Mouse (Mus musculus): ENCODE measurements around the gene Zfand3. TPM values are rescaled to one million over a fixed set of nuclear protein-coding genes. Genes with fewer than 3 reads are reported as not detected.

Gene Zfand3
- polyA plus RNA-seq, 1 experiment = 105 TPM

DNA sequence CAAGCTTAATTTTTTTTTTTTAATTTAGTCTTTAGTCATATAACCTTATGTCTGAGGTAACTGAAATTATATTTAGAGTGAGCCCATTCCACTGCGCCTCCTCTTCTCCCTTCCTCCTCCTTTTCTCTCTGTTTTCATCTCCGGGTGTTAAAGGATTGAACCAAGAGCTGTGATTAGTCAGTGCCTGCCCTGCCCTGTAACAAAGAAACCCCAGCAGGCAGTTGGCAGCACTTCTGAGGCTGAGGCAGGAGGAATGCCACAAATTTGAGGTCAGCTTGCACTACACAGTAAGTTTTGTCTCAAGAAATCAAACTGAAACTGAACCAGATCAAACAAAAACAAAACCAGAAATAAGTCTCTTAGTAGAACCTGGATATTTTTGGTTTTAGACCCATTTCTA lies 49.3 kb downstream of the Zfand3 start:
- peaks cover 24% of the 10 kb centered on the region for H3K4me1 ChIP-seq (ENCODE audit: control insufficient read depth, insufficient read depth, insufficient read length, low read length)
- no peak overlapping the region for H3K4me3 ChIP-seq (ENCODE audit: insufficient read depth, low read depth, low read length)
- no peak overlapping the region for H3K27ac ChIP-seq (replicated peaks; ENCODE audit: low read depth, low read length)

- H3K4me3 ChIP-seq (ENCODE audit: insufficient read depth, low read depth, low read length) = no peak overlapping the region
- peaks cover 29% of the 10 kb centered on the region for H3K4me1 ChIP-seq (ENCODE audit: control insufficient read depth, insufficient read depth, insufficient read length, low read length)
- H3K27ac ChIP-seq (replicated peaks; ENCODE audit: low read depth, low read length) = no peak overlapping the region
Observed at GRCm38 (mm10) chr17:30056226-30056625, 51.7 kb downstream of the Zfand3 start.

DNA sequence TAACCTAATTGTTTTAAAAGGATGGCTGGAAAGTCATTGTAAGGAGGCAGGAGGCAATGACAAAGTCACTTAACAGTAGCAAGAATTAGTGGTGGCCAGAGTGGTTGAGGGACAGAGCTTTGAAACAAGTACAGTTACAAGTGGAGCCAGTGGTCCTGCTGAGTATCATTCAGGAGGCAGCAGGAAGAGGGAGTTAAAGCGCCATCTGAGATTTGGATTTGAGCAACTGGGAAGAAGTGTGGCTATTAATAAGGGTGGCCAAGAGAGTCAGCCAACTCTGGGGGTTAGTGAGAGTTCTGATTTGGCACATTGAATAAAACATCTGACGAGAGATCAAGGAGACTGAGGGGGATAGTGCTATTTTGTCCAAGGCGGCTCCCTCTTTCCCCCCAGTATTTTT lies 54.1 kb downstream of the Zfand3 start:
- Histone ChIP-seq H3K4me3 (ENCODE audit: insufficient read depth, low read depth, low read length) (no peak overlapping the region), H3K4me1 (ENCODE audit: control insufficient read depth, insufficient read depth, insufficient read length, low read length) (peaks cover 25% of the 10 kb centered on the region), H3K27ac (replicated peaks; ENCODE audit: low read depth, low read length) (no peak overlapping the region)

GRCm38 (mm10) chr17:30059066-30059465 lies 54.5 kb downstream of the Zfand3 start:
- peaks cover 25% of the 10 kb centered on the region for H3K4me1 ChIP-seq (ENCODE audit: control insufficient read depth, insufficient read depth, insufficient read length, low read length)
- no peak overlapping the region for H3K27ac ChIP-seq (replicated peaks; ENCODE audit: low read depth, low read length)
- H3K4me3 ChIP-seq (ENCODE audit: insufficient read depth, low read depth, low read length) = no peak overlapping the region

DNA sequence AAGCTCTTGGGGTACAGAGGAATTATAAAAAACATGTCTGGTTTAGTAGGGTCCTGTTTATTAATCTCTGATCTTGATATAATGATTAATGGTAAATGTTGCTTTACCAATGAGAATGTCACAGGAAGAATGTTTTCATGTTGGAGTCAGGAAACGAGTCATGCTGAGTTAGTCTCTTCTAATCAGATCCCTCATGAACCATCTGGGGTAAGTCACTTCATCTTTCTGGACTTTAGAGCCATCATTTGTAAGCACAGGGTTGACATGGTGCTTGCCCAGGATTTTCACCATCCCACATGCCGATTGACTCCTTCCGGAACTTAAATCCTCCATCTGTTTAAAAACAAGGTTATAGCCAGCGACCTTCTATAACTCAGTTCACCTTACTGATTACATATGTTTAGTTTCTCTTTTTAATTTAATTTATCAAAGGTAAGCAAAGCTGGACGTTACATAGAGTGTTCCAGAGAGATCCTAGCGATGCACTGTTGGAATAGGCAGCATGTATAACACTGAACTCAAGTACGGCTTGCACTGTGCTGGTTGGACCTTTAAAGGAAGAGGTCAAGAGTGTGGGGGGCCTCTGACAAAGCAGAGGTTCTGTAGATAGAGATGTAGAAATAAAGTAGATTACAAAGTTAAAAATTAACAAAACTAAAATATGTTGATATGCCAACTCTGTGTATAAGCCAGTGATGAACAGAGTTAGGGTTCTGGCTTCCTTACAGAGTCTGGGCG lies 56.7 kb downstream of the Zfand3 start:
- no peak overlapping the region for H3K27ac ChIP-seq (replicated peaks; ENCODE audit: low read depth, low read length)
- no peak overlapping the region for H3K4me3 ChIP-seq (ENCODE audit: insufficient read depth, low read depth, low read length)
- H3K4me1 ChIP-seq (ENCODE audit: control insufficient read depth, insufficient read depth, insufficient read length, low read length) = peaks cover 22% of the 10 kb centered on the region

GRCm38 (mm10) chr17:30063849-30064248 lies 59.3 kb downstream of the Zfand3 start:
- Histone ChIP-seq H3K4me3 (ENCODE audit: insufficient read depth, low read depth, low read length) (no peak overlapping the region), H3K27ac (replicated peaks; ENCODE audit: low read depth, low read length) (no peak overlapping the region), H3K4me1 (ENCODE audit: control insufficient read depth, insufficient read depth, insufficient read length, low read length) (peaks cover 13% of the 10 kb centered on the region)

- peaks cover 7% of the 10 kb centered on the region for H3K4me1 ChIP-seq (ENCODE audit: control insufficient read depth, insufficient read depth, insufficient read length, low read length)
- no peak overlapping the region for H3K4me3 ChIP-seq (ENCODE audit: insufficient read depth, low read depth, low read length)
- no peak overlapping the region for H3K27ac ChIP-seq (replicated peaks; ENCODE audit: low read depth, low read length)
Observed at GRCm38 (mm10) chr17:30064746-30065145, 60.2 kb downstream of the Zfand3 start.

- no peak overlapping the region for H3K4me3 ChIP-seq (ENCODE audit: insufficient read depth, low read depth, low read length)
- H3K4me1 ChIP-seq (ENCODE audit: control insufficient read depth, insufficient read depth, insufficient read length, low read length) = peaks cover 6% of the 10 kb centered on the region
- H3K27ac ChIP-seq (replicated peaks; ENCODE audit: low read depth, low read length) = no peak overlapping the region
Observed at GRCm38 (mm10) chr17:30069776-30070175, 65.2 kb downstream of the Zfand3 start.

GRCm38 (mm10) chr17:30070631-30071030 lies 66.1 kb downstream of the Zfand3 start:
- Histone ChIP-seq H3K4me3 (ENCODE audit: insufficient read depth, low read depth, low read length) (no peak overlapping the region), H3K4me1 (ENCODE audit: control insufficient read depth, insufficient read depth, insufficient read length, low read length) (peaks cover 3% of the 10 kb centered on the region), H3K27ac (replicated peaks; ENCODE audit: low read depth, low read length) (no peak overlapping the region)

DNA sequence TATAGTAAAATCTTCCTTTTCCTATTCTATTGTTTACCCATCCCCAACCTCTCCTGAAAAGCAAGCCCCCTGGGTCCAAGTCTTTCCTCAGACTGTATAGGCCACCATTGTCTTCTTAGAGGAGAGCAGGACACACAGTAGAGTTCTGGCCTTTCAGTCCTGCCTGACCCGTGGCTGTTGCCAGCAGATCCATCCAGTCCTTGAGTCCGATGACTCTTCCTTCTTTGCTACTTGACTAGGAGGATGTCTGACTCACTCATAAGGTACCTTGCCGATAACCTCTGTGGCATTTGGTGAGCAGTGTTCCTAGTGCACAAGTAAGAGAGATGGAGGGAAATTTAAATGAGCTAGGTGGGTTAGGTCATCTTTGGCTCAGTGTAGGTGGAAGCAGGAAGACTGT lies 68.1 kb downstream of the Zfand3 start:
- Histone ChIP-seq H3K4me1 (ENCODE audit: control insufficient read depth, insufficient read depth, insufficient read length, low read length) (no peaks in the 10 kb centered on the region), H3K4me3 (ENCODE audit: insufficient read depth, low read depth, low read length) (no peak overlapping the region), H3K27ac (replicated peaks; ENCODE audit: low read depth, low read length) (no peak overlapping the region)

DNA sequence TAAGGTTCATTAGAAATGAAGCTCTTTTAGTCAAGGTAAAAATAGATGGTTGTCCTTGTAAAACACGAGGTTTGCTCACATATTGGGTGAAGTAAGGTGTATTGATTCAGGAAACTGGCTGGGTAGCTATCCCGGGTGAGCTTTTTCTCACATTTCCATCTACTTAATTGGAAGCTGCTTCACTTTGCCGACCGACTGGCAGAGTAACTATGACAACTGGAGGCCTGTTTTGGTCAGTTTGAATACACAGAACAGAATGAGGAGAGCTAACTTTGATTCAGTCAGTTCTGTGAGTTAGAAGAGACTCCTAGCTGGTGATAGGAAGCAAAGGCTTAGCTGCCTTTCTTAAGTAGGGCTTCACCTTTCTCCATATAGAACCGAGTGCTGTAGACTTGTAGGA lies 71.4 kb downstream of the Zfand3 start:
- Histone ChIP-seq H3K27ac (replicated peaks; ENCODE audit: low read depth, low read length) (no peak overlapping the region), H3K4me1 (ENCODE audit: control insufficient read depth, insufficient read depth, insufficient read length, low read length) (no peaks in the 10 kb centered on the region), H3K4me3 (ENCODE audit: insufficient read depth, low read depth, low read length) (no peak overlapping the region)

DNA sequence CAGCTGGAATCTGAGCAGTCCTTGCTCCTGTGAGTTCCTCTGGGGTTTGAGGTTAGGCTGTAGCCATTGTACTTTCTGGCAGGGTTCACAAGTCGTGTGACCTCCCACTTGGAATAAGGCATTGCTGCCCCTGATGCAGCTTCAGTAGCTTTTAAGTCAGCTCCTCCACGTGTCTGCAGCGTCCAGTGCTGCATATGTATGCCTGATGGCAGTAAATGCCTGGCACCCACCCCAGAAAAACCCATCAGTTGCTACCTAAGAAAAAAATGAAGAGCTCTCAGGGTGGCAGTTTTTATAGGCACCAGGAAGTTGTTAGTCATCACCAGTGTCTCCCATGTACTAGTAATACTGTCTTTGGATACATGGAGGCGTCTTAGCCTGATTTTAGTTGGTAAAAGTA lies 79.5 kb downstream of the Zfand3 start:
- H3K4me1 ChIP-seq (ENCODE audit: control insufficient read depth, insufficient read depth, insufficient read length, low read length) = peaks cover 7% of the 10 kb centered on the region
- H3K27ac ChIP-seq (replicated peaks; ENCODE audit: low read depth, low read length) = no peak overlapping the region
- H3K4me3 ChIP-seq (ENCODE audit: insufficient read depth, low read depth, low read length) = no peak overlapping the region

- Histone ChIP-seq H3K4me1 (ENCODE audit: control insufficient read depth, insufficient read depth, insufficient read length, low read length) (peaks cover 7% of the 10 kb centered on the region), H3K4me3 (ENCODE audit: insufficient read depth, low read depth, low read length) (no peak overlapping the region), H3K27ac (replicated peaks; ENCODE audit: low read depth, low read length) (no peak overlapping the region)
Observed at GRCm38 (mm10) chr17:30086695-30087094, 82.2 kb downstream of the Zfand3 start.

DNA sequence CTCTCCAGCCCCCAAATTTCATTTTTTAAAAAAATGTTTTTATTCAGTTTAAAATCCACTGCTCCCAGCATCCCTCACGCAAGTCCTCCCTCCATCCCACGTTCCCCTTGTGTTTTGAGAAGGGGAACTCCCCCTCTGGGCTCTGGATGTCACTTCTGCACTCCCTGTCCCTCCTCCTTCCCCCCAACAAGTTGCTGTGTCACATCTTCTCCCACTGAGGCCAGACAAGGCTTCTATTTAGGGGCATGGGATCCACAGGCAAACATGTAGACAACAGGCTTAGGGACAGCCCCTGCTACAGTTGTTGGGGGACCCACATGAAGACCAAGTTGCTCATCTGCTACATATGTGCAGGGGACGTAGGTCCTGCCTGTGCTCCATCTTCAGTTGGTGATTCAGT lies 83.9 kb downstream of the Zfand3 start:
- Histone ChIP-seq H3K4me1 (ENCODE audit: control insufficient read depth, insufficient read depth, insufficient read length, low read length) (peaks cover 3% of the 10 kb centered on the region; the same call in 1 of the 2 replicates), H3K4me3 (ENCODE audit: insufficient read depth, low read depth, low read length) (no peak overlapping the region), H3K27ac (replicated peaks; ENCODE audit: low read depth, low read length) (no peak overlapping the region)

GRCm38 (mm10) chr17:30090416-30090815 lies 85.9 kb downstream of the Zfand3 start:
- H3K27ac ChIP-seq (replicated peaks; ENCODE audit: low read depth, low read length) = no peak overlapping the region
- no peaks in the 10 kb centered on the region; the same call in 1 of the 2 replicates for H3K4me1 ChIP-seq (ENCODE audit: control insufficient read depth, insufficient read depth, insufficient read length, low read length)
- H3K4me3 ChIP-seq (ENCODE audit: insufficient read depth, low read depth, low read length) = no peak overlapping the region

DNA sequence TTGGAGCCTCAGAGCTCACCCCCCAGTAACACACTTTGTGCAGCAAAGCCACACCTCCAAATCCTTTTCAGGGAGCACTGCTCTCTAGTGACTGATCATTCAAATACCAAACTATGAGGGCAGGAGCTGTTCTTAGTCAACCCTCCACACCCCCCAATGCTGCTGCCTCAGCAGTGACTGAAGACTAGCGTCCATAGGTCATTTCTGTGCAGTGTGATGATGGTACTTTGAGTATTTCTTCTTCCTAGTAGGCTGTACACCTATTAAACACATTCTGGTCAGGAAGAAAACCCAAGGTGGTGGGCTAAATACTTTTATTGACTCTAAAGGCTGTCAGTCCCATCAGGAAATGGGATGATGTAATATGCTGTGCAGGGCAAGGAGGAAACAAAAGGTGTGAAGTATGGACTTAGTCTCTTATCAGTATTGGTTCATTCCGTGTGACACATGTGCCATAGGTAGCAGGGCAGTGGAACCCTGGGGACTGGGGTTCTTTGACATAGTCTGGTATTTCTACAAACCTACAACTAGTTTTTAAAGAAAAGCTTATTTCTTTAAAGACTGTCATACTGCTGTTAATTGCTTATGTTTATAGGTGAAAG lies 88.7 kb downstream of the Zfand3 start:
- no peak overlapping the region for H3K4me3 ChIP-seq (ENCODE audit: insufficient read depth, low read depth, low read length)
- no peaks in the 10 kb centered on the region; the same call in 1 of the 2 replicates for H3K4me1 ChIP-seq (ENCODE audit: control insufficient read depth, insufficient read depth, insufficient read length, low read length)

More for the DNA sequence above, 88.7 kb downstream of the Zfand3 start:
- no peak overlapping the region for H3K27ac ChIP-seq (replicated peaks; ENCODE audit: low read depth, low read length)
